Mouse (Mus musculus) stomach, embryonic 14.5 days (tissue): Measurements from ENCODE around the gene Sntg2. TPM values are rescaled to one million over a fixed set of nuclear protein-coding genes. Genes with fewer than 3 reads are reported as not detected.

Experiments used
- ATAC-seq: fragments of 200-750 bp; cut with Nextera tagmentation; 2 replicates; pipeline ENCODE4 v1.8.0; 2017; ENCODE audit warnings: low read depth, moderate TSS enrichment; ENCODE audit not compliant: insufficient number of reproducible peaks, insufficient read depth, low FRiP score
- H3K27ac ChIP-seq: fragments of 300-500 bp; sonication (generic); 2 replicates; pipeline ENCODE4 v1.5.1; 2014; ENCODE audit warnings: mild to moderate bottlenecking, low read length, moderate library complexity, mixed read lengths
- H3K27me3 ChIP-seq: fragments of 300-500 bp; sonication (generic); 2 replicates; pipeline ENCODE4 v1.6.1; 2014; ENCODE audit warnings: low read length, control low read depth, mixed read lengths; ENCODE audit not compliant: control insufficient read depth, insufficient read depth
- H3K36me3 ChIP-seq: fragments of 300-500 bp; sonication (generic); 2 replicates; pipeline ENCODE4 v1.6.1; 2014; ENCODE audit warnings: mild to moderate bottlenecking, control low read depth, low read length, moderate library complexity, mixed read lengths; ENCODE audit not compliant: control insufficient read depth, insufficient read depth
- H3K4me1 ChIP-seq: fragments of 300-500 bp; sonication (generic); 2 replicates; pipeline ENCODE4 v1.6.1; 2014; ENCODE audit warnings: low read length, control low read depth, mixed read lengths; ENCODE audit not compliant: control insufficient read depth, insufficient read depth
- H3K4me2 ChIP-seq: fragments of 300-500 bp; sonication (generic); replicated peaks from 2 replicates; pipeline ENCODE4 v1.6.1; 2014; ENCODE audit warnings: low read depth, low read length, control low read depth
- H3K4me3 ChIP-seq: fragments of 300-500 bp; sonication (generic); 2 replicates; pipeline ENCODE4 v1.5.1; 2014; ENCODE audit warnings: low read depth, low read length, control low read depth
- H3K9ac ChIP-seq: fragments of 300-500 bp; sonication (generic); replicated peaks from 2 replicates; pipeline ENCODE4 v1.6.1; 2014; ENCODE audit warnings: low read depth, mild to moderate bottlenecking, control low read depth, low read length, moderate library complexity, mixed read lengths
- H3K9me3 ChIP-seq: fragments of 300-500 bp; sonication (generic); 2 replicates; pipeline ENCODE4 v1.6.1; 2016; ENCODE audit warnings: low read depth, low read length, control low read depth; ENCODE audit not compliant: control insufficient read depth
- WGBS: fragments of 180-500 bp; shearing (Covaris S2); extraction: QIAGEN DNeasy Blood & Tissue Kit; methylation state at CpG from one replicate; pipeline ENCODE4 v1.1.7; 2014; 5-methylcytosine and 5-hydroxymethylcytosine counted together
- polyA plus RNA-seq: library from polyadenylated mRNA; unstranded; fragments of >200 nt; fragmentation: Nextera tagmentation; extraction: Ambion mirVana; gene quantifications from 2 replicates; pipeline ENCODE4 v1.2.1, GENCODE M21; 2014

The Sntg2 gene
- polyA plus RNA-seq, 1 experiment from 2014 or later, result 32.5 TPM

GRCm38 (mm10) chr12:30244194-30244593, 129.0 kb downstream of the Sntg2 start:
- Histone ChIP-seq H3K27me3 (no peaks in the 10 kb centered on the region), H3K4me1 (0 out of 2 replicates have a peak, but pooled peaks cover 6% of the 10 kb centered on the region), H3K4me3 (no peak overlapping the region), H3K9ac (no peak overlapping the region), H3K9me3 (no peaks in the 10 kb centered on the region), H3K27ac (no peak overlapping the region), H3K36me3 (no peaks in the 10 kb centered on the region), H3K4me2 (no peak overlapping the region)
- WGBS, result 44% methylated on average over 2 of the region's 2 CpGs
- ATAC-seq, result no peak

- Histone ChIP-seq H3K27me3 (no peaks in the 10 kb centered on the region), H3K9ac (no peak overlapping the region), H3K4me2 (no peak overlapping the region), H3K36me3 (no peaks in the 10 kb centered on the region), H3K9me3 (no peaks in the 10 kb centered on the region), H3K27ac (no peak overlapping the region), H3K4me1 (0 out of 2 replicates have a peak, but pooled peaks cover 3% of the 10 kb centered on the region), H3K4me3 (no peak overlapping the region)
- no peak for ATAC-seq
- WGBS, result 77% methylated on average over 3 of the region's 3 CpGs
These were observed 132.3 kb downstream of the Sntg2 start for GRCm38 (mm10) chr12:30240891-30241290.

- WGBS, result 77% methylated on average over 2 of the region's 2 CpGs
- Histone ChIP-seq H3K27ac (no peak overlapping the region; the same call in 1 of the 2 replicates), H3K27me3 (no peaks in the 10 kb centered on the region), H3K9me3 (no peaks in the 10 kb centered on the region), H3K36me3 (no peaks in the 10 kb centered on the region), H3K4me3 (no peak overlapping the region), H3K4me2 (no peak overlapping the region), H3K9ac (no peak overlapping the region), H3K4me1 (no peaks in the 10 kb centered on the region)
- ATAC-seq, result no peak
These were observed 138.2 kb downstream of the Sntg2 start for GRCm38 (mm10) chr12:30234940-30235339.

GRCm38 (mm10) chr12:30228004-30228403, 145.2 kb downstream of the Sntg2 start:
- H3K9me3 ChIP-seq, result no peaks in the 10 kb centered on the region
- no peak overlapping the region for H3K27ac ChIP-seq
- H3K4me3 ChIP-seq, result no peak overlapping the region
- WGBS, result 97% methylated on average over 4 of the region's 4 CpGs
- H3K4me1 ChIP-seq, result no peaks in the 10 kb centered on the region
- no peaks in the 10 kb centered on the region for H3K27me3 ChIP-seq
- ATAC-seq, result no peak
- no peaks in the 10 kb centered on the region for H3K36me3 ChIP-seq
- H3K9ac ChIP-seq, result no peak overlapping the region
- H3K4me2 ChIP-seq, result no peak overlapping the region

- Histone ChIP-seq H3K27me3 (no peaks in the 10 kb centered on the region), H3K4me2 (no peak overlapping the region), H3K4me3 (no peak overlapping the region), H3K9me3 (no peaks in the 10 kb centered on the region), H3K9ac (no peak overlapping the region), H3K36me3 (no peaks in the 10 kb centered on the region), H3K4me1 (no peaks in the 10 kb centered on the region), H3K27ac (no peak overlapping the region)
- 75% methylated on average over 5 of the region's 5 CpGs for WGBS
- ATAC-seq, result no peak
These were observed 146.9 kb downstream of the Sntg2 start for GRCm38 (mm10) chr12:30226247-30226646.

- Histone ChIP-seq H3K27ac (no peak overlapping the region), H3K36me3 (no peaks in the 10 kb centered on the region), H3K9ac (no peak overlapping the region), H3K9me3 (no peaks in the 10 kb centered on the region), H3K4me1 (no peaks in the 10 kb centered on the region), H3K27me3 (no peaks in the 10 kb centered on the region), H3K4me2 (no peak overlapping the region), H3K4me3 (no peak overlapping the region)
- peak; percentile 90 for ATAC-seq
- WGBS, result 70% methylated on average over 6 of the region's 6 CpGs
These were observed 156.3 kb downstream of the Sntg2 start for GRCm38 (mm10) chr12:30216762-30217441.

- Histone ChIP-seq H3K27me3 (no peaks in the 10 kb centered on the region), H3K4me1 (no peaks in the 10 kb centered on the region), H3K9ac (no peak overlapping the region), H3K4me2 (no peak overlapping the region), H3K27ac (no peak overlapping the region), H3K36me3 (no peaks in the 10 kb centered on the region), H3K4me3 (no peak overlapping the region), H3K9me3 (no peaks in the 10 kb centered on the region)
- 54% methylated on average over 2 of the region's 2 CpGs for WGBS
- no peak for ATAC-seq
These were observed 158.4 kb downstream of the Sntg2 start for GRCm38 (mm10) chr12:30214761-30215160.

- no peak overlapping the region for H3K9ac ChIP-seq
- no peak for ATAC-seq
- WGBS, result 87% methylated on average over 2 of the region's 2 CpGs
- H3K36me3 ChIP-seq, result no peaks in the 10 kb centered on the region
- no peaks in the 10 kb centered on the region for H3K9me3 ChIP-seq
- no peaks in the 10 kb centered on the region for H3K4me1 ChIP-seq
- H3K4me2 ChIP-seq, result no peak overlapping the region
- H3K27ac ChIP-seq, result no peak overlapping the region
- H3K4me3 ChIP-seq, result no peak overlapping the region
- no peaks in the 10 kb centered on the region for H3K27me3 ChIP-seq
These were observed 162.8 kb downstream of the Sntg2 start for GRCm38 (mm10) chr12:30210388-30210787.

- H3K9ac ChIP-seq, result no peak overlapping the region
- 61% methylated on average over 2 of the region's 2 CpGs for WGBS
- no peak overlapping the region for H3K27ac ChIP-seq
- no peak for ATAC-seq
- no peaks in the 10 kb centered on the region for H3K9me3 ChIP-seq
- H3K4me2 ChIP-seq, result no peak overlapping the region
- H3K27me3 ChIP-seq, result no peaks in the 10 kb centered on the region
- no peaks in the 10 kb centered on the region for H3K36me3 ChIP-seq
- no peak overlapping the region for H3K4me3 ChIP-seq
- H3K4me1 ChIP-seq, result no peaks in the 10 kb centered on the region
These were observed 164.6 kb downstream of the Sntg2 start for GRCm38 (mm10) chr12:30208527-30208926.
